Mouse (Mus musculus): ENCODE measurements around the gene Kcnq1.

DNA sequence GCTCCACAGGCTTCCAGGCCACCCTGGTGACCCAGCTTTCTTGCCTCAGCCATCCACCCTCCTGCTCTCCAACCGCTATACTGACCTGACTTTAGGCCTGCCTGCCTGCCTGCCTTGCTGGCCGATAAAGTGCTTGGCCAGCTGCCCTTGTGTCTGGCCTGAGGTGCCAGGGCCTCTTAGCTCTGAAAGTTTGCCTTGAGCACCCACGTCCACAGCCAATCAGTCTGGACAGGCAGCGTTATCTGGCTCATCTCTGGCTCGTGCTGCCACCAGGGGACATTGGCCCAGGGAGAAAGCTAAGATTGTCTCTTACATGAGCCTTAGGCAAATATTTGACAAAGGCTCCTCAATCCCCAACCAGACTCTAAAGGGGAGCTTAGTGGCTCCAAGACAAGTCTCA lies 254.6 kb downstream of the Kcnq1 start:
- TF ChIP-seq CTCF (IDR thresholded peaks at IDR 0.05; ENCODE audit: extremely low read depth, insufficient read depth, low read length) = no peak
- TF ChIP-seq POLR2A (IDR thresholded peaks at IDR 0.05; ENCODE audit: extremely low read depth, insufficient read depth, low read length) = no peak
